In the genomic region with DNA sequence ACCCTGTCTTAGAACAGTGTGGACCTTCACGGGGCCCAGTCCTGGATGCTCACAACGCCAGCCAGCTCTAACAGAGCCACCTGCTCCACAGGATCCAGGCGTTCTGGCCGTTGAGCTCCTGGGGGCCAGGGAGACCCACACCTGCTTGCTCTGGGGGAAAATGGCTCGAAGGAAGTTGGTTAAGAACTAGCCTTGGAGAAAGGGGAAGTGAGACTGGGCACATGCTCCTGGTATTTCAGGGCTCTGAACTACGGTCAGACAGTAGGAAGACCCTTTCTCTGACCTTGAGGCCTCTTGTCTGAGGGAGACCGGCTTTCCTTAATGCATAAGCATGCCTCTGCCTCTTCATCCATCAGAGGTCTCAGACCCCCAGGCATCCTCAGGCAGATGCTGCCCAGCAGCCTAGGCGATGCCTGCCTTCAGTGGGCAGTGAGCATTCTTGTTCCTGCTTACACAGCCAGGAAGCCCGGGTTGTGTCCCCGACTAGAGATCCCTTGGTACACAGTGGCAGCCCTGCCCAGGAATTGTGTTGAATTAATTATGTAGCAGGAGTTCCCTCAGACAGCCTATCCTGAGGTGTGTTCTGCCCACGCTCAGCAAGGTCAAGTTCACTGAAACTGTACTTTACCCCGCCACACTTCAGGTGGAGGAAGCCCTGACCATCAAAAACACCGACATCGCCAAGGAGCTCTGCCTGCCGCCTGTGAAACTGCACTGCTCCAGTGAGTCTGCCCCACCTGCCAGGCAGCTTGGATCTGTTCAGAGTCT, we compare ENCODE assay signal across 19 mouse cellular contexts. TPM values are rescaled to one million over a fixed set of nuclear protein-coding genes. Genes with fewer than 3 reads are reported as not detected.
DNase-seq lines count a peak whose midpoint lies in the region; ATAC-seq and TF ChIP-seq lines count a peak whose summit lies in the region.
"Had no signal": no experiment of that assay in that cellular context is flagged by ENCODE, and none has a peak within 500 bp of the region (broad histone marks: within the 10 kb centered on the region; RNA-seq: fewer than 3 reads in every experiment).

No protein-coding gene starts in this region.

- H3K4me2 ChIP-seq in kidney, embryonic 14.5 days (replicated peaks; ENCODE audit: low read depth, low read length), result no peak overlapping the region
- no peak overlapping the region for H3K4me2 ChIP-seq in lung, postnatal 0 days (replicated peaks; ENCODE audit: low read depth, low read length)
- H3K4me2 ChIP-seq: lung, embryonic 14.5 days; midbrain, embryonic 15.5 days; neural tube, embryonic 13.5 days had no signal

- intact Hi-C loops in left cerebral cortex, postnatal 25 days (cut with DNase I), result loop anchor here (1.0 kb wide), 1 partner anchor 66 kb away; no protein-coding TSS in a partner anchor

- H3K4me3 ChIP-seq in kidney, embryonic 14.5 days (ENCODE audit: low read length), result no peak overlapping the region
- no peak overlapping the region for H3K4me3 ChIP-seq in lung, postnatal 0 days (ENCODE audit: low read depth, low read length)
- H3K4me3 ChIP-seq: heart, adult 2 months; midbrain, embryonic 15.5 days; neural tube, embryonic 13.5 days had no signal

- no peak for TF ChIP-seq CTCF in lung, postnatal 0 days (IDR thresholded peaks at IDR 0.05)

- whole genome bisulfite sequencing in kidney, embryonic 14.5 days, result 89% methylated on average over 15 of the region's 15 CpGs
- 90% methylated on average over 15 of the region's 15 CpGs for WGBS in lung, postnatal 0 days

- H3K36me3 ChIP-seq in kidney, embryonic 14.5 days (ENCODE audit: control insufficient read depth, insufficient read depth, low read length), result peaks cover 29% of the 10 kb centered on the region
- H3K36me3 ChIP-seq in lung, postnatal 0 days (ENCODE audit: insufficient read depth, low read length), result peaks cover 22% of the 10 kb centered on the region

- H3K9ac ChIP-seq in kidney, embryonic 14.5 days (ENCODE audit: low read depth, low read length), result no peak overlapping the region
- H3K9ac ChIP-seq in lung, postnatal 0 days (replicated peaks; ENCODE audit: low read depth), result no peak overlapping the region
- H3K9ac ChIP-seq: lung, embryonic 14.5 days; midbrain, embryonic 15.5 days; neural tube, embryonic 13.5 days had no signal

- ATAC-seq in kidney, embryonic 14.5 days (ENCODE audit: low FRiP score, low TSS enrichment), result no peak
- ATAC-seq in lung, postnatal 0 days, result no peak
- peak; percentile 6; the same call in 1 of the 2 replicates for ATAC-seq in megakaryocyte progenitor cell, adult 5-6 weeks (replicated peaks; ENCODE audit: poor library complexity)
- ATAC-seq: activated CD4-positive, CD25-positive, alpha-beta regulatory T cell, adult 4 months; inflammation-experienced regulatory T-cells, adult 6 months; midbrain, embryonic 15.5 days had no signal

- H3K27me3 ChIP-seq in kidney, embryonic 14.5 days (ENCODE audit: control insufficient read depth, insufficient read depth, low read length), result no peaks in the 10 kb centered on the region
- H3K27me3 ChIP-seq in lung, postnatal 0 days (replicated peaks; ENCODE audit: insufficient read depth, low read length), result no peaks in the 10 kb centered on the region
- H3K27me3 ChIP-seq: midbrain, embryonic 15.5 days; neural tube, embryonic 13.5 days had no signal

- peaks cover 6% of the 10 kb centered on the region; the same call in 1 of the 2 replicates for H3K4me1 ChIP-seq in kidney, embryonic 14.5 days (ENCODE audit: control insufficient read depth, insufficient read depth, low read length)
- H3K4me1 ChIP-seq in lung, postnatal 0 days (ENCODE audit: insufficient read depth, low read depth, low read length), result 0 out of 2 replicates have a peak, but pooled peaks cover 2% of the 10 kb centered on the region

- no peaks in the 10 kb centered on the region for H3K9me3 ChIP-seq in kidney, embryonic 14.5 days (ENCODE audit: control insufficient read depth, low read length)
- no peaks in the 10 kb centered on the region for H3K9me3 ChIP-seq in lung, postnatal 0 days (ENCODE audit: low read length)
- H3K9me3 ChIP-seq: G1E; midbrain, embryonic 15.5 days; neural tube, embryonic 13.5 days had no signal

- TF ChIP-seq EP300 in lung, postnatal 0 days (IDR thresholded peaks at IDR 0.05), result no peak

- DNase-seq in kidney, adult 11 months, result peak; percentile 75
- DNase-seq in lung, postnatal 0 days (ENCODE audit: low spot score), result peak; percentile 30
- no peak for DNase-seq in lung, postnatal 14 days
- DNase-seq in kidney, postnatal 10 days, result peak; percentile 21
- no peak for DNase-seq in left cerebral cortex, postnatal 25 days (ENCODE audit: low spot score in 2 of 2)
- DNase-seq in urinary bladder, postnatal 25 days (ENCODE audit: low spot score), result no peak
- DNase-seq: cerebellum, adult 9-10 months; lung, embryonic 14.5 days; retina, postnatal 1 day had no signal

- no peak overlapping the region for H3K27ac ChIP-seq in kidney, embryonic 14.5 days (ENCODE audit: low read depth, low read length)
- H3K27ac ChIP-seq in lung, postnatal 0 days (ENCODE audit: low read length), result no peak overlapping the region
- H3K27ac ChIP-seq: heart, adult 2 months; midbrain, embryonic 15.5 days; neural tube, embryonic 13.5 days had no signal

RNA-seq across cellular contexts. Expression of gene Iscu, which starts 3.8 kb away (rescaled TPM):
- 106 and 129 TPM in 2 replicates for polyA plus RNA-seq in kidney, embryonic 14.5 days (2014; fragmentation: Nextera tagmentation; extraction: Ambion mirVana)
- polyA plus RNA-seq in lung, postnatal 0 days (2015; fragmentation: Nextera tagmentation; extraction: Ambion mirVana), result 197 and 225 TPM in 2 replicates
- total RNA-seq in megakaryocyte progenitor cell, adult 5-6 weeks (2015), result 108 TPM in 2 replicates
- 87.2 and 98.4 TPM in 2 replicates for total RNA-seq in megakaryocyte progenitor cell, adult 5-6 weeks (2017)
- total RNA-seq in left cerebral cortex, postnatal 25 days (2021), result 100 to 1,000 TPM; 110 to 116 TPM

RNA-seq across cellular contexts. Expression of gene Sart3, which starts 4.0 kb away (rescaled TPM):
- polyA plus RNA-seq in kidney, embryonic 14.5 days (2014; fragmentation: Nextera tagmentation; extraction: Ambion mirVana), result 30.0 and 53.0 TPM in 2 replicates
- polyA plus RNA-seq in lung, postnatal 0 days (2015; fragmentation: Nextera tagmentation; extraction: Ambion mirVana), result 12.8 and 16.9 TPM in 2 replicates
- total RNA-seq in megakaryocyte progenitor cell, adult 5-6 weeks (2015), result 16.2 and 17.2 TPM in 2 replicates
- 26.0 and 37.7 TPM in 2 replicates for total RNA-seq in megakaryocyte progenitor cell, adult 5-6 weeks (2017)
- 10 to 100 TPM; 36.6 to 37.1 TPM for total RNA-seq in left cerebral cortex, postnatal 25 days (2021)

RNA-seq across cellular contexts. Expression of gene Tmem119, which starts 24.0 kb away (rescaled TPM):
- 17.6 and 24.8 TPM in 2 replicates for polyA plus RNA-seq in kidney, embryonic 14.5 days (2014; fragmentation: Nextera tagmentation; extraction: Ambion mirVana)
- polyA plus RNA-seq in lung, postnatal 0 days (2015; fragmentation: Nextera tagmentation; extraction: Ambion mirVana), result 107 and 110 TPM in 2 replicates
- 6.5 and 7.2 TPM in 2 replicates for total RNA-seq in megakaryocyte progenitor cell, adult 5-6 weeks (2015)
- 5.6 and 8.2 TPM in 2 replicates for total RNA-seq in megakaryocyte progenitor cell, adult 5-6 weeks (2017)
- 10 to 100 TPM; 23.3 to 25.6 TPM for total RNA-seq in left cerebral cortex, postnatal 25 days (2021)
- polyA plus RNA-seq: activated CD4-positive, CD25-positive, alpha-beta regulatory T cell, adult 4 months; inflammation-experienced regulatory T-cells, adult 6 months had no signal

RNA-seq across cellular contexts. Expression of gene Ficd, which starts 40.7 kb away (rescaled TPM):
- polyA plus RNA-seq in kidney, embryonic 14.5 days (2014; fragmentation: Nextera tagmentation; extraction: Ambion mirVana), result 2.2 and 4.3 TPM in 2 replicates
- polyA plus RNA-seq in lung, postnatal 0 days (2015; fragmentation: Nextera tagmentation; extraction: Ambion mirVana), result 6.7 and 6.8 TPM in 2 replicates
- 2.5 and 3.1 TPM in 2 replicates for total RNA-seq in megakaryocyte progenitor cell, adult 5-6 weeks (2015)
- total RNA-seq in megakaryocyte progenitor cell, adult 5-6 weeks (2017), result 1.5 and 2.6 TPM in 2 replicates
- total RNA-seq in left cerebral cortex, postnatal 25 days (2021), result 10 to 100 TPM; 12.2 to 12.5 TPM

RNA-seq across cellular contexts. Expression of gene 1700069L16Rik, which starts 51.7 kb away (rescaled TPM):
- not detected in 2 replicates for polyA plus RNA-seq in kidney, embryonic 14.5 days (2014; fragmentation: Nextera tagmentation; extraction: Ambion mirVana)
- polyA plus RNA-seq in lung, postnatal 0 days (2015; fragmentation: Nextera tagmentation; extraction: Ambion mirVana), result not detected in 2 replicates
- not detected in 2 replicates for total RNA-seq in megakaryocyte progenitor cell, adult 5-6 weeks (2015)
- not detected in 2 replicates for total RNA-seq in megakaryocyte progenitor cell, adult 5-6 weeks (2017)
- total RNA-seq in left cerebral cortex, postnatal 25 days (2021), result not detected
- total RNA-seq: G1E; heart, adult 2 months; heart, postnatal 36 days had no signal
- polyA plus RNA-seq: activated CD4-positive, CD25-positive, alpha-beta regulatory T cell, adult 4 months; embryonic facial prominence, embryonic 11.5 days; G1E; heart, adult 2 months; inflammation-experienced regulatory T-cells, adult 6 months; lung, embryonic 14.5 days; midbrain, embryonic 15.5 days; neural tube, embryonic 13.5 days had no signal

Comparison
In these comparisons a context has a peak if more than half of its experiments do, and no peak if none do; other contexts are left out.
1. DNase-seq: peak in kidney, adult 11 months (single experiment), lung, postnatal 0 days (single experiment) and kidney, postnatal 10 days (single experiment); none in lung, postnatal 14 days (single experiment), left cerebral cortex, postnatal 25 days (0 of 2) and urinary bladder, postnatal 25 days (single experiment).